In the genomic region with DNA sequence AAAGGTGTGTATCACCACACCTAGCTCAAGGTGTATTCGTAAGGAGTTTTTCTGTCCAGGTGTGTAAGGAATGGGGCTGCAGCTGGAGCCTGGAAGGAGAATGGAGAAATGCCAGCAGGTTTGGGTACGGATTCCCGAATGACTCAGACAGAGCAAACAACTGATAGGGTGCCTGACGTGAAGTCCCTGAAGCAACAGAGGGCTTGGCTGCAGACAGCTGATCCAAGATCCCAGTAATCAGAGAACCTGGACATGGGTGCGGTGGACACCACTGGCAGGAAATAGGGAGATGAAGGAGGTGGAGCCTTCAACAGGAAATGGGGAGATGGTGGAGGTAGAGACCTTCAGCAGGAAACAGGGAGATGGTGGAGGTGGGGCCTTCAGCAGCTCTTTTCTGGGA, we compare ENCODE assay signal across 30 mouse cellular contexts. TPM values are rescaled to one million over a fixed set of nuclear protein-coding genes. Genes with fewer than 3 reads are reported as not detected.
A peak's percentile ranks its signal among the peaks of the same experiment; 100 is the strongest.
DNase-seq lines count a peak whose midpoint lies in the region; ATAC-seq and TF ChIP-seq lines count a peak whose summit lies in the region.
"Had no signal": no experiment of that assay in that cellular context is flagged by ENCODE, and none has a peak within 500 bp of the region (broad histone marks: within the 10 kb centered on the region; RNA-seq: fewer than 3 reads in every experiment).

No protein-coding gene starts in this region.

- TF ChIP-seq POLR2A in kidney, adult 2 months (IDR thresholded peaks at IDR 0.05; ENCODE audit: low read depth, low read length): no peak
- TF ChIP-seq POLR2A in bone marrow macrophage, adult 2 months (IDR thresholded peaks at IDR 0.05; ENCODE audit: borderline replicate concordance, low read depth, low read length): no peak
- peak; percentile 30; the same call in 1 of the 2 replicates for TF ChIP-seq POLR2A in small intestine, adult 2 months (IDR thresholded peaks at IDR 0.05; ENCODE audit: low read depth, low read length)

- no peaks in the 10 kb centered on the region for H3K9me3 ChIP-seq in kidney, embryonic 15.5 days (replicated peaks)
- H3K9me3 ChIP-seq in E14TG2a.4 (ENCODE audit: low read length): no peaks in the 10 kb centered on the region
- H3K9me3 ChIP-seq: embryonic facial prominence, embryonic 13.5 days; forebrain, embryonic 10.5 days; forebrain, embryonic 15.5 days; heart, embryonic 13.5 days; limb, embryonic 15.5 days; midbrain, embryonic 10.5 days had no signal

- no peak overlapping the region for H3K9ac ChIP-seq in kidney, embryonic 15.5 days
- H3K9ac ChIP-seq: embryonic facial prominence, embryonic 13.5 days; forebrain, embryonic 15.5 days; heart, embryonic 13.5 days; hindbrain, embryonic 14.5 days; limb, embryonic 15.5 days; lung, embryonic 14.5 days had no signal

- no peak overlapping the region for H3K4me2 ChIP-seq in kidney, embryonic 15.5 days
- H3K4me2 ChIP-seq: embryonic facial prominence, embryonic 13.5 days; forebrain, embryonic 15.5 days; heart, embryonic 13.5 days; hindbrain, embryonic 14.5 days; limb, embryonic 15.5 days; lung, embryonic 14.5 days had no signal

- ATAC-seq in kidney, embryonic 15.5 days (replicated peaks; ENCODE audit: low FRiP score): no peak
- ATAC-seq: activated CD4-positive, CD25-positive, alpha-beta regulatory T cell, adult 4 months; CD4-positive, CD25-positive, alpha-beta regulatory T cell, adult 4 months; forebrain, embryonic 15.5 days; midbrain, embryonic 16.5 days had no signal

- H3K36me3 ChIP-seq in kidney, adult 2 months (ENCODE audit: control insufficient read depth, insufficient read depth, low read length): no peaks in the 10 kb centered on the region
- H3K36me3 ChIP-seq in kidney, embryonic 15.5 days: no peaks in the 10 kb centered on the region
- peaks cover 47% of the 10 kb centered on the region for H3K36me3 ChIP-seq in E14TG2a.4 (ENCODE audit: insufficient read depth, low read length)
- H3K36me3 ChIP-seq in small intestine, adult 2 months (ENCODE audit: control insufficient read depth, insufficient read depth, low read length): peaks cover 6% of the 10 kb centered on the region; the same call in 1 of the 2 replicates
- H3K36me3 ChIP-seq: embryonic facial prominence, embryonic 13.5 days; forebrain, embryonic 10.5 days; forebrain, embryonic 15.5 days; heart, embryonic 13.5 days; limb, embryonic 15.5 days; midbrain, embryonic 10.5 days had no signal

- no peak overlapping the region for H3K4me3 ChIP-seq in kidney, adult 2 months (ENCODE audit: insufficient read depth, low read depth, low read length)
- no peak overlapping the region for H3K4me3 ChIP-seq in kidney, embryonic 15.5 days (replicated peaks)
- peak overlapping the region; percentile 61 for H3K4me3 ChIP-seq in E14TG2a.4 (replicated peaks; ENCODE audit: low read length)
- no peak overlapping the region for H3K4me3 ChIP-seq in bone marrow macrophage, adult 2 months (ENCODE audit: insufficient read depth, low read length)
- 0 out of 2 replicates have a peak overlapping the region, but pooled peaks have one; percentile 1 for H3K4me3 ChIP-seq in small intestine, adult 2 months (ENCODE audit: low read depth, low read length)
- H3K4me3 ChIP-seq: embryonic facial prominence, embryonic 13.5 days; forebrain, embryonic 10.5 days; forebrain, embryonic 15.5 days; heart, embryonic 13.5 days; limb, embryonic 15.5 days; midbrain, embryonic 10.5 days had no signal

- 70% methylated on average over 5 of the region's 5 CpGs for WGBS in kidney, adult 2 months
- 86% methylated on average over 5 of the region's 5 CpGs for WGBS in kidney, embryonic 15.5 days
- 21% methylated on average over 5 of the region's 5 CpGs for WGBS in small intestine, adult 2 months

- no peak for TF ChIP-seq CTCF in kidney, adult 2 months (conservative IDR thresholded peaks at IDR 0.05; ENCODE audit: insufficient read depth, insufficient read length, low read depth, low read length)
- no peak for TF ChIP-seq CTCF in E14TG2a.4 (conservative IDR thresholded peaks at IDR 0.05; ENCODE audit: low read length)
- peak; percentile 10; the same call in 1 of the 2 replicates for TF ChIP-seq CTCF in bone marrow macrophage, adult 2 months (IDR thresholded peaks at IDR 0.05; ENCODE audit: low read depth, low read length)
- no peak for TF ChIP-seq CTCF in small intestine, adult 2 months (IDR thresholded peaks at IDR 0.05; ENCODE audit: extremely low read depth, insufficient read length, insufficient replicate concordance, low read depth, low read length)

- DNase-seq in kidney, adult 2 months: no peak
- DNase-seq in thymus, postnatal 10 days (ENCODE audit: low spot score in 2 of 2): no peak
- DNase-seq in layer of hippocampus, postnatal 36 days: no peak
- DNase-seq: adrenal gland, postnatal 25 days; cerebellum, adult 18-20 months; cerebellum, postnatal 10 days; gastrocnemius, postnatal 36 days; heart, postnatal 10 days; kidney, adult 8-10 months; kidney, postnatal 10 days; layer of hippocampus, adult 9-11 months; left cerebral cortex, postnatal 4 days; lung, embryonic 14.5 days; right cerebral cortex, postnatal 25 days; spleen, adult 18-20 months; thymus, postnatal 14 days had no signal

- H3K4me1 ChIP-seq in kidney, adult 2 months (ENCODE audit: control insufficient read depth, insufficient read depth, low read length): peaks cover 14% of the 10 kb centered on the region; the same call in 1 of the 2 replicates
- H3K4me1 ChIP-seq in kidney, embryonic 15.5 days: peaks cover 57% of the 10 kb centered on the region
- H3K4me1 ChIP-seq in E14TG2a.4 (replicated peaks; ENCODE audit: low read depth, low read length): peaks cover 90% of the 10 kb centered on the region
- H3K4me1 ChIP-seq in bone marrow macrophage, adult 2 months (ENCODE audit: control insufficient read depth, insufficient read depth, low read length): peaks cover 8% of the 10 kb centered on the region
- H3K4me1 ChIP-seq in small intestine, adult 2 months (ENCODE audit: control insufficient read depth, insufficient read depth, insufficient read length, low read length): peaks cover 23% of the 10 kb centered on the region

- no peaks in the 10 kb centered on the region for H3K27me3 ChIP-seq in kidney, adult 2 months (replicated peaks; ENCODE audit: control insufficient read depth, insufficient read depth, low read length)
- H3K27me3 ChIP-seq in kidney, embryonic 15.5 days: peaks cover 32% of the 10 kb centered on the region
- H3K27me3 ChIP-seq in E14TG2a.4 (ENCODE audit: insufficient read depth, low read length): no peaks in the 10 kb centered on the region
- H3K27me3 ChIP-seq in small intestine, adult 2 months (ENCODE audit: control insufficient read depth, insufficient read depth, low read length): no peaks in the 10 kb centered on the region

- peak overlapping the region; percentile 12; the same call in 1 of the 2 replicates for H3K27ac ChIP-seq in kidney, adult 2 months (ENCODE audit: insufficient read depth, low read depth, low read length)
- no peak overlapping the region for H3K27ac ChIP-seq in kidney, embryonic 15.5 days
- H3K27ac ChIP-seq in bone marrow macrophage, adult 2 months (ENCODE audit: insufficient read depth, low read depth, low read length): no peak overlapping the region
- peak overlapping the region; percentile 81 for H3K27ac ChIP-seq in small intestine, adult 2 months (ENCODE audit: insufficient read depth, low read depth, low read length)
- H3K27ac ChIP-seq: embryonic facial prominence, embryonic 13.5 days; forebrain, embryonic 10.5 days; forebrain, embryonic 15.5 days; heart, embryonic 13.5 days; hindbrain, embryonic 14.5 days; limb, embryonic 15.5 days; midbrain, embryonic 10.5 days had no signal

RNA-seq across cellular contexts. Expression of a gene that starts 4.4 kb away (rescaled TPM):
- polyA plus RNA-seq in kidney, adult 2 months (2012; rRNA removed): 160 and 163 TPM in 2 replicates
- 30.0 and 33.1 TPM in 2 replicates for polyA plus RNA-seq in kidney, embryonic 15.5 days (2015; fragmentation: Nextera tagmentation; extraction: Ambion mirVana)
- 94.1 and 103 TPM in 2 replicates for polyA plus RNA-seq in bone marrow macrophage, adult 2 months (2012; ENCODE audit: insufficient read depth, insufficient read length, missing spikeins)
- polyA plus RNA-seq in small intestine, adult 2 months (2012; rRNA removed): 154 and 384 TPM in 2 replicates
- 1 to 10 TPM; 1.7 to 2.1 TPM for total RNA-seq in layer of hippocampus, postnatal 36 days (2021)
- polyA plus RNA-seq: activated CD4-positive, CD25-positive, alpha-beta regulatory T cell, adult 4 months; CD4-positive, CD25-positive, alpha-beta regulatory T cell, adult 4 months had no signal

RNA-seq across cellular contexts. Expression of a gene that starts 17.2 kb away (rescaled TPM):
- polyA plus RNA-seq in kidney, adult 2 months (2012; rRNA removed): 578 and 812 TPM in 2 replicates
- 237 and 241 TPM in 2 replicates for polyA plus RNA-seq in kidney, embryonic 15.5 days (2015; fragmentation: Nextera tagmentation; extraction: Ambion mirVana)
- polyA plus RNA-seq in bone marrow macrophage, adult 2 months (2012; ENCODE audit: insufficient read depth, insufficient read length, missing spikeins): 466 and 503 TPM in 2 replicates
- polyA plus RNA-seq in small intestine, adult 2 months (2012; rRNA removed): 597 and 1,087 TPM in 2 replicates
- 100 to 1,000 TPM; 108 to 109 TPM for total RNA-seq in layer of hippocampus, postnatal 36 days (2021)

RNA-seq across cellular contexts. Expression of a gene that starts 32.5 kb away (rescaled TPM):
- polyA plus RNA-seq in kidney, adult 2 months (2012; rRNA removed): 28.5 and 30.4 TPM in 2 replicates
- 8.4 and 9.1 TPM in 2 replicates for polyA plus RNA-seq in kidney, embryonic 15.5 days (2015; fragmentation: Nextera tagmentation; extraction: Ambion mirVana)
- polyA plus RNA-seq in bone marrow macrophage, adult 2 months (2012; ENCODE audit: insufficient read depth, insufficient read length, missing spikeins): 23.4 and 27.0 TPM in 2 replicates
- polyA plus RNA-seq in small intestine, adult 2 months (2012; rRNA removed): 7.2 and 12.0 TPM in 2 replicates
- total RNA-seq in layer of hippocampus, postnatal 36 days (2021): 100 to 1,000 TPM; 105 to 106 TPM

RNA-seq across cellular contexts. Expression of a gene that starts 37.0 kb away (rescaled TPM):
- polyA plus RNA-seq in kidney, adult 2 months (2012; rRNA removed): 1.7 and 4.7 TPM in 2 replicates
- polyA plus RNA-seq in kidney, embryonic 15.5 days (2015; fragmentation: Nextera tagmentation; extraction: Ambion mirVana): 2.6 and 3.2 TPM in 2 replicates
- polyA plus RNA-seq in bone marrow macrophage, adult 2 months (2012; ENCODE audit: insufficient read depth, insufficient read length, missing spikeins): 132 and 135 TPM in 2 replicates
- polyA plus RNA-seq in small intestine, adult 2 months (2012; rRNA removed): 6.6 and 13.0 TPM in 2 replicates
- 1 to 10 TPM; 5.3 to 5.6 TPM for total RNA-seq in layer of hippocampus, postnatal 36 days (2021)

RNA-seq across cellular contexts. Expression of a gene that starts 55.4 kb away (rescaled TPM):
- 418 and 456 TPM in 2 replicates for polyA plus RNA-seq in kidney, adult 2 months (2012; rRNA removed)
- 16.5 and 18.3 TPM in 2 replicates for polyA plus RNA-seq in kidney, embryonic 15.5 days (2015; fragmentation: Nextera tagmentation; extraction: Ambion mirVana)
- 4.9 and 5.1 TPM in 2 replicates for polyA plus RNA-seq in bone marrow macrophage, adult 2 months (2012; ENCODE audit: insufficient read depth, insufficient read length, missing spikeins)
- 55.9 and 26,246 TPM in 2 replicates for polyA plus RNA-seq in small intestine, adult 2 months (2012; rRNA removed)
- 1 to 10 TPM; 1.8 to 2.3 TPM for total RNA-seq in layer of hippocampus, postnatal 36 days (2021)
- total RNA-seq: gastrocnemius, postnatal 36 days had no signal

Comparison
In these comparisons a context has a peak if more than half of its experiments do, and no peak if none do; other contexts are left out.
1. H3K27ac ChIP-seq: peak in kidney, adult 2 months (single experiment) and small intestine, adult 2 months (single experiment); none in kidney, embryonic 15.5 days (single experiment) and bone marrow macrophage, adult 2 months (single experiment).
2. H3K4me3 ChIP-seq: peak in E14TG2a.4 (single experiment) and small intestine, adult 2 months (single experiment); none in kidney, adult 2 months (single experiment), kidney, embryonic 15.5 days (single experiment) and bone marrow macrophage, adult 2 months (single experiment).